Mouse (Mus musculus): Measurements from ENCODE around the gene Gpr62. TPM values are rescaled to one million over a fixed set of nuclear protein-coding genes. Genes with fewer than 3 reads are reported as not detected.

Gene Gpr62
- polyA plus RNA-seq, 1 experiment from 2014 or later = 0.31 TPM

GRCm38 (mm10) chr9:106447348-106447747, 18.4 kb downstream of the Gpr62 start, which contains the start of the genes Abhd14b and Abhd14a:
TSS of gene Abhd14b (plus strand) at chr9:106447459.
TSS of gene Abhd14a (minus strand) at chr9:106447678.
- Histone ChIP-seq H3K27ac (replicated peaks) (peak within 1 kb of the TSS; percentile 79), H3K4me2 (peak within 1 kb of the TSS; percentile 88), H3K36me3 (no peaks in the 10 kb centered on the region), H3K9ac (peak within 1 kb of the TSS; percentile 86), H3K4me3 (peak within 1 kb of the TSS; percentile 68), H3K4me1 (peaks cover 54% of the 10 kb centered on the region), H3K27me3 (replicated peaks) (peaks cover 3% of the 10 kb centered on the region; the same call in 1 of the 2 replicates), H3K9me3 (no peaks in the 10 kb centered on the region)
- ATAC-seq (ENCODE audit: extremely low read depth, insufficient number of reproducible peaks, low FRiP score, low TSS enrichment) = peak; percentile 72
- WGBS = 0% methylated on average over 24 of the region's 24 CpGs

DNA sequence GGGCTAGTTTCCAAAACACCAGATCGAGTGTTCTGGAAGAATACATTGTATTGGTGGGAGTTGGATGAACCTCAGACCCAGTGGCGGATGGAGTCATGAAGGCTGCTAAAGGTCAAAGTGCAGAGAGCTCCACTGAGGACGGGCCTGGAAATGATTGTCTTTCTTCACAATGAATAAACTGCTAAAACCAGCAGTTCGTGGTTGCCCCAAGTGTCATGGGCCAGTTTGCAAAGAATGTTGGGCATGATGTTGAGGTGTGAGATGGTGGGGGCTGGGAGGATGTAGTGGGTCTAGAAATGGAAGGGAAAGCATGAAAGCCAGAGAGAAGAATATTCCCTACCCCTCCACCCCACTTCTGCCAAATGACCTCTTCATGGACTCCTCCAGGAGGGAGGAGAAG, 20.9 kb downstream of the Gpr62 start:
- no peak for ATAC-seq (ENCODE audit: extremely low read depth, insufficient number of reproducible peaks, low FRiP score, low TSS enrichment)
- H3K27me3 ChIP-seq (replicated peaks) = no peaks in the 10 kb centered on the region
- no peaks in the 10 kb centered on the region for H3K9me3 ChIP-seq
- H3K36me3 ChIP-seq = no peaks in the 10 kb centered on the region; the same call in 1 of the 2 replicates
- H3K4me3 ChIP-seq = no peak overlapping the region
- H3K27ac ChIP-seq (replicated peaks) = no peak overlapping the region
- H3K4me1 ChIP-seq = peaks cover 31% of the 10 kb centered on the region
- 75% methylated on average over 4 of the region's 4 CpGs for WGBS
- no peak overlapping the region for H3K9ac ChIP-seq
- no peak overlapping the region for H3K4me2 ChIP-seq

DNA sequence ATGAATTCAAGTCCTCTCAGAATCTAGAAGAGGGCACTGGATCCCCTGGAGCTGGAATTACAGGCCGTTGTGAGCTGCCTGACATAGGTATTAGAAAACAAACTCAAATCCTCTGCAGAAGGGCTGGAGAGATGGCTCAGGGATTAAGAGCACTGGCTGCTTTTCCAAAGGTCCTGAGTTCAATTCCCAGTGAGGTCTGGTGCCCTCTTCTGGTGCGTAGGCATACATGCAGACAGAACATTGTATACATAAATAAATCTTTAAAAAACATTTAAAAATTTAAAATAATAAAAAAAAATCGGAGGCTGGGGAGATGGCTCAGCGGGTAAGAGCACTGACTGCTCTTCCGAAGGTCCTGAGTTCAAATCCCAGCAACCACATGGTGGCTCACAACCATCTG, 23.1 kb downstream of the Gpr62 start:
- Histone ChIP-seq H3K9me3 (no peaks in the 10 kb centered on the region), H3K36me3 (no peaks in the 10 kb centered on the region; the same call in 1 of the 2 replicates), H3K9ac (no peak overlapping the region), H3K27me3 (replicated peaks) (no peaks in the 10 kb centered on the region), H3K4me2 (no peak overlapping the region), H3K27ac (replicated peaks) (no peak overlapping the region), H3K4me3 (no peak overlapping the region), H3K4me1 (peaks cover 23% of the 10 kb centered on the region)
- no peak for ATAC-seq (ENCODE audit: extremely low read depth, insufficient number of reproducible peaks, low FRiP score, low TSS enrichment)
- 75% methylated on average over 5 of the region's 5 CpGs for WGBS

- Histone ChIP-seq H3K27me3 (replicated peaks) (no peaks in the 10 kb centered on the region), H3K4me1 (peaks cover 33% of the 10 kb centered on the region), H3K4me2 (0 out of 2 replicates have a peak overlapping the region, but pooled peaks have one; percentile 78), H3K36me3 (peaks cover 31% of the 10 kb centered on the region), H3K27ac (replicated peaks) (no peak overlapping the region), H3K9ac (peak overlapping the region; percentile 76), H3K9me3 (no peaks in the 10 kb centered on the region), H3K4me3 (no peak overlapping the region)
- 77% methylated on average over 9 of the region's 9 CpGs for WGBS
- ATAC-seq (ENCODE audit: extremely low read depth, insufficient number of reproducible peaks, low FRiP score, low TSS enrichment) = no peak
These were observed 29.2 kb downstream of the Gpr62 start for GRCm38 (mm10) chr9:106436566-106436965.

DNA sequence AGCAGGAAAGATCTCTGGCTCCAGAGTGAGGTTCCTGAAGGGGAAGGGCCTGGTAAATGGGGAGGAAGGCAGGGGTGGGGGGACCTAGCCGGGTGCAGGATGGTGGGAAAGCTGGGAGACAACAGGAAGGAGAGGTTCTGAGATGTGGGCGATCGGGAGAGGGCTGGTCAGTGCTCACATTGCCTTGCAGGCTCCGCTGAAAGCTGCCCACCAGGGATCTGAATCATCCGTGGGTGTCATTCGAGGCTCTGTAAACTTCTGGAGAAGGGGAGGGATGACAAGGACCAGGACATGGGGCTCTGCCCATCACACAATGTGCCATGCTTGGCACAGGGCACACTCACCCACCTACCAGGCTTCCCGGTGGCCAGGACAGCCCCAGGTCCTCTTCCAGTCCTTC, 32.3 kb downstream of the Gpr62 start:
- H3K4me1 ChIP-seq = peaks cover 39% of the 10 kb centered on the region
- 67% methylated on average over 7 of the region's 7 CpGs for WGBS
- ATAC-seq (ENCODE audit: extremely low read depth, insufficient number of reproducible peaks, low FRiP score, low TSS enrichment) = no peak
- H3K36me3 ChIP-seq = peaks cover 44% of the 10 kb centered on the region
- H3K9ac ChIP-seq = 0 out of 2 replicates have a peak overlapping the region, but pooled peaks have one; percentile 7
- no peak overlapping the region for H3K4me2 ChIP-seq
- H3K27me3 ChIP-seq (replicated peaks) = no peaks in the 10 kb centered on the region
- H3K27ac ChIP-seq (replicated peaks) = no peak overlapping the region
- no peak overlapping the region for H3K4me3 ChIP-seq
- H3K9me3 ChIP-seq = no peaks in the 10 kb centered on the region

DNA sequence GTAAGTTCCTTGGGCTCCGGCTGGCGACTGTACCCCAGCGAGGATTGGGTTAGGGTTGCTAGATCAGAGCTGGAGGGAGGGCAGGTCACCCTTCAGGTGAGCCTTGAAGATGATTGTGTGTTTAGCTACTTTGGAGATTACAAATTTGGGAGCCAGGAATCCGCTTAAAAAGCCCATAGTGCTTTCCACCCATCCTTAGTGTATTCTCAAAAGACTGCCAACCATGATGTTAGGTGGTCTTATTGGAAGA, 35.8 kb downstream of the Gpr62 start:
- Histone ChIP-seq H3K9ac (peak overlapping the region; percentile 100), H3K9me3 (no peaks in the 10 kb centered on the region), H3K27ac (replicated peaks) (peak overlapping the region; percentile 99), H3K4me1 (peaks cover 25% of the 10 kb centered on the region), H3K4me2 (peak overlapping the region; percentile 81), H3K4me3 (peak overlapping the region; percentile 93), H3K27me3 (replicated peaks) (no peaks in the 10 kb centered on the region), H3K36me3 (peaks cover 43% of the 10 kb centered on the region)
- ATAC-seq (ENCODE audit: extremely low read depth, insufficient number of reproducible peaks, low FRiP score, low TSS enrichment) = no peak
- WGBS = 2% methylated on average over 4 of the region's 4 CpGs

DNA sequence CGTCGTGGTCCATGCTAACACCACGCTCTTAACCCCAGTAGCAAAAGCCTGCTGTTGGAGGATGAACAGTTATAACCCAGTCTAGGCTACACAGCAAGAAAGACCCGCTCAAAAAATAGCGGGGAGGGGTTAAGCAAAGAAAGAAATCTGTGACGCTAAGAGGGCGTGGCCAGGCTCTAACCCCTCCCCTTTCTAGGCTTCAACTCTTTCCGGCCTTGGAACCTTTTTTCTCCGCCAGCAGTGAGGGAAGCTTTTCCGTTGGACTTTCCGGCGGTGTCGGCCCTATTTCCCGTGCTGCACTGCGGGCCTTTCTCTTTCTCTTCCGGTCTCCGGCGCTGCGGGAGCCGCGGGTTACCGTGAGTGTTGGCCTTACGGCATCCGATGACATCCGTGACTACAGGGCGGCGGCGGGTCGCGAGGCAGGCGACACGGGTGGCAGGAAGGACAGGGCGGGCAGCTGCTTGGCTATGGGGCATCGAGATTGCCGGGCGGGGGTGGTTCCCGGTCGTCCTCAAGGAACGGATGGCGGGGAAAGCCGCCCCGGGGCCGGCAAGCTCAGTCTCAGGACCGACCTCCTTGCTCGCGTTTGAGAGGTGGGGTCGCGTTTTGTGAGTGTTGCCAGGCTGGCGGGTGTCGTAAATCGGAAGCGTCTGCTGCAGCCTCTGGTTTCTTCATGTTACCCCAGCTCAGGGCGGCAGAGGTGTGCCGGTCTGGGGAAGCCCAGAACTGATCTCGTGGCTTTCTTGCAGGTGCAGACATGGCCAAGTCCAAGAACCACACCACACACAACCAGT, 36.3 kb downstream of the Gpr62 start, which contains the start of gene Rpl29:
Gene Rpl29, plus strand, starts transcription at position 234 of the 794 bp plus-strand sequence.
- H3K36me3 ChIP-seq = peaks cover 38% of the 10 kb centered on the region
- H3K9ac ChIP-seq = peak within 1 kb of the TSS; percentile 100
- H3K9me3 ChIP-seq = no peaks in the 10 kb centered on the region
- ATAC-seq (ENCODE audit: extremely low read depth, insufficient number of reproducible peaks, low FRiP score, low TSS enrichment) = peak; percentile 87
- H3K27me3 ChIP-seq (replicated peaks) = no peaks in the 10 kb centered on the region
- H3K4me1 ChIP-seq = peaks cover 25% of the 10 kb centered on the region
- under 1% methylated on average over 55 of the region's 55 CpGs for WGBS
- H3K27ac ChIP-seq (replicated peaks) = peak within 1 kb of the TSS; percentile 99
- peak within 1 kb of the TSS; percentile 81 for H3K4me2 ChIP-seq
- peak within 1 kb of the TSS; percentile 93 for H3K4me3 ChIP-seq

- Histone ChIP-seq H3K4me1 (peaks cover 25% of the 10 kb centered on the region), H3K27me3 (replicated peaks) (no peaks in the 10 kb centered on the region), H3K4me2 (peak overlapping the region; percentile 81), H3K27ac (replicated peaks) (peak overlapping the region; percentile 99), H3K9ac (peak overlapping the region; percentile 86), H3K4me3 (peak overlapping the region; percentile 93), H3K9me3 (no peaks in the 10 kb centered on the region), H3K36me3 (peaks cover 35% of the 10 kb centered on the region)
- WGBS = 17% methylated on average over 11 of the region's 11 CpGs
- ATAC-seq (ENCODE audit: extremely low read depth, insufficient number of reproducible peaks, low FRiP score, low TSS enrichment) = peak; percentile 15; the same call in 1 of the 2 replicates
These were observed 37.0 kb downstream of the Gpr62 start for GRCm38 (mm10) chr9:106428719-106429220.

DNA sequence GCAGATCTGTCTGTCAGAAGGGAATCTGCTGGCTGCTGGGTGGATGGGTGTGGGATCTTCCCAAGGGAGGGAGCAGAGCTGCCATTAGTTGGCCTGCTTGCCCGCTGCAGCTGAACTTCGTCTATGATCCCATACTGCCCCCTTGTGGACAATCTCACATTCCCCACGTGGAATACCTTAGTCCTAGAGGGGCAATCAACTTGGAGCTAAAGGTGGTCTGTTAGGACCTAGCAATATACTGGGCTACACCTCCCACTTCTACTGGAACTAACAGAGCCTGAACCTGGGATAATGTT, 43.9 kb downstream of the Gpr62 start:
- H3K36me3 ChIP-seq = no peaks in the 10 kb centered on the region
- H3K27ac ChIP-seq (replicated peaks) = no peak overlapping the region
- peak overlapping the region; percentile 23 for H3K4me3 ChIP-seq
- peaks cover 39% of the 10 kb centered on the region for H3K4me1 ChIP-seq
- ATAC-seq (ENCODE audit: extremely low read depth, insufficient number of reproducible peaks, low FRiP score, low TSS enrichment) = 0 out of 2 replicates have a peak, but pooled peaks have one; percentile 9
- H3K9me3 ChIP-seq = no peaks in the 10 kb centered on the region
- peak overlapping the region; percentile 44; the same call in 1 of the 2 replicates for H3K9ac ChIP-seq
- 0% methylated on average over 3 of the region's 3 CpGs for WGBS
- peak overlapping the region; percentile 57 for H3K4me2 ChIP-seq
- H3K27me3 ChIP-seq (replicated peaks) = peaks cover 8% of the 10 kb centered on the region

- Histone ChIP-seq H3K27me3 (replicated peaks) (peaks cover 8% of the 10 kb centered on the region), H3K4me1 (peaks cover 43% of the 10 kb centered on the region), H3K36me3 (no peaks in the 10 kb centered on the region), H3K4me2 (peak overlapping the region; percentile 57), H3K4me3 (peak overlapping the region; percentile 23), H3K27ac (replicated peaks) (no peak overlapping the region), H3K9ac (peak overlapping the region; percentile 44; the same call in 1 of the 2 replicates), H3K9me3 (no peaks in the 10 kb centered on the region)
- 21% methylated on average over 18 of the region's 18 CpGs for WGBS
- no peak for ATAC-seq (ENCODE audit: extremely low read depth, insufficient number of reproducible peaks, low FRiP score, low TSS enrichment)
These were observed 44.5 kb downstream of the Gpr62 start for GRCm38 (mm10) chr9:106421033-106421864.

DNA sequence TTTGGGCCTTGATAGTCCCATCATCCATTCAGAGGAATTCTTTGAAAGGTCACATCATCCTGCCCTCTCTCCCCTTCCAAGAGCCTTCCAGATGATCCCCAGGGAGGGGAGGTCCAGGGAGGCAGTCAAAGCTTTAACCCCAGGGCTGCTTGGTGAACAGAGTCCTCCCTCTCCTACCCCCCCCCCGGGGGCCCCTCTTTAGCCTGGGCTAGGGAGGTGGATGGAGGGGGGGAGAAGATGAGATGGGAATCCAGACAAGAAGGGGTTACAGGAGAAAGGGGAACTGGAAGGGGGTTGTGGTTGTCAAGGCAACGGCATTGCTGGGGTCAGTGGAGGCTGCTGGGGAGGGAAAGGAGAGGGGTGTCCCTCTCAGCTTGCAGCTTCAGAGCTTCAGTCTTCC, 45.1 kb downstream of the Gpr62 start:
- 7% methylated on average over 2 of the region's 2 CpGs for WGBS
- no peak overlapping the region for H3K27ac ChIP-seq (replicated peaks)

More for the DNA sequence above, 45.1 kb downstream of the Gpr62 start:
- Histone ChIP-seq H3K4me2 (no peak overlapping the region), H3K27me3 (replicated peaks) (peaks cover 8% of the 10 kb centered on the region), H3K36me3 (no peaks in the 10 kb centered on the region), H3K4me1 (peaks cover 44% of the 10 kb centered on the region), H3K9ac (peak overlapping the region; percentile 33; the same call in 1 of the 2 replicates), H3K4me3 (no peak overlapping the region), H3K9me3 (no peaks in the 10 kb centered on the region)
- ATAC-seq (ENCODE audit: extremely low read depth, insufficient number of reproducible peaks, low FRiP score, low TSS enrichment) = no peak
